Mouse (Mus musculus) forebrain, embryonic 15.5 days (tissue): ENCODE data around the gene Adarb1. TPM values are rescaled to one million over a fixed set of nuclear protein-coding genes. Genes with fewer than 3 reads are reported as not detected.

ENCODE experiments used
- ATAC-seq: fragments of 200-750 bp; cut with Nextera tagmentation; replicated peaks from 2 replicates; pipeline ENCODE4 v1.8.0; 2017; ENCODE audit warnings: mild to moderate bottlenecking, moderate TSS enrichment, moderate library complexity
- H3K27ac ChIP-seq: fragments of 300-500 bp; sonication (generic); replicated peaks from 2 replicates; pipeline ENCODE4 v1.5.1; 2015; ENCODE audit warnings: mild to moderate bottlenecking, inconsistent platforms
- H3K27me3 ChIP-seq: fragments of 300-500 bp; sonication (generic); 2 replicates; pipeline ENCODE4 v1.6.1; 2015; ENCODE audit warnings: inconsistent platforms
- H3K36me3 ChIP-seq: fragments of 300-500 bp; sonication (generic); 2 replicates; pipeline ENCODE4 v1.6.1; 2015; ENCODE audit warnings: mild to moderate bottlenecking, inconsistent platforms
- H3K4me1 ChIP-seq: fragments of 300-500 bp; sonication (generic); 2 replicates; pipeline ENCODE4 v1.6.1; 2015; ENCODE audit warnings: inconsistent platforms
- H3K4me2 ChIP-seq: fragments of 300-500 bp; sonication (generic); replicated peaks from 2 replicates; pipeline ENCODE4 v1.6.1; 2015; ENCODE audit warnings: mild to moderate bottlenecking, inconsistent platforms
- H3K4me3 ChIP-seq: fragments of 300-500 bp; sonication (generic); 2 replicates; pipeline ENCODE4 v1.5.1; 2015; ENCODE audit warnings: mild to moderate bottlenecking, inconsistent platforms
- H3K9ac ChIP-seq: fragments of 300-500 bp; sonication (generic); replicated peaks from 2 replicates; pipeline ENCODE4 v1.6.1; 2015; ENCODE audit warnings: mild to moderate bottlenecking, inconsistent platforms
- H3K9me3 ChIP-seq: fragments of 300-500 bp; sonication (generic); 2 replicates; pipeline ENCODE4 v1.6.1; 2016; ENCODE audit warnings: inconsistent platforms
- WGBS: fragments of 180-500 bp; shearing (Covaris S2); methylation state at CpG from one replicate; pipeline ENCODE4 v1.1.7; 2015; ENCODE audit warnings: mixed read lengths; 5-methylcytosine and 5-hydroxymethylcytosine counted together
- polyA plus RNA-seq: library from polyadenylated mRNA; unstranded; fragments of >200 nt; fragmentation: Nextera tagmentation; extraction: Ambion mirVana; gene quantifications from 2 replicates; pipeline ENCODE4 v1.2.1, GENCODE M21; 2015

Adarb1 gene
- polyA plus RNA-seq, 1 experiment from 2014 or later: 11.9 TPM

DNA sequence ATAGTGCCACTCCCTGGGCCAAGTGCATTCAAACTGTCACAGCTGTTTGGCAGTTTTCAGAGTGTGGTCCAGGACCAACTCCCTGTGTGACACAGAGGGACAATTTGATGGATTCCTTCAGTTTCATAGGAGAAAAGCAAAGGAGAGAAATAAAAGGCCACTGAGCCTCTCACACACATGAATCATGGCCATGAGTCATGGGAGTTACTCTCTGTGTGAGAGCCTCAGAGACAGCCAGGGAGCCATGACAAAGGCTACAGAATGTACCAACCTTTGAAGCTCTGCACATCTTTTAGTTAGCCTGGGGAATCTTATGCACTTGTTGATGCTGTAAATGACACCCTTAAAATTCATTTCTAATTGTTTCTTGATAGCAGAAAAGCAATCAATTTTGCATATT lies 12.7 kb upstream of the Adarb1 start:
- no peak overlapping the region for H3K4me3 ChIP-seq
- H3K36me3 ChIP-seq: no peaks in the 10 kb centered on the region
- H3K27ac ChIP-seq: no peak overlapping the region
- no peaks in the 10 kb centered on the region for H3K27me3 ChIP-seq
- peaks cover 9% of the 10 kb centered on the region; the same call in 1 of the 2 replicates for H3K4me1 ChIP-seq
- no peak for ATAC-seq
- H3K9ac ChIP-seq: no peak overlapping the region
- H3K9me3 ChIP-seq: no peaks in the 10 kb centered on the region
- H3K4me2 ChIP-seq: no peak overlapping the region

DNA sequence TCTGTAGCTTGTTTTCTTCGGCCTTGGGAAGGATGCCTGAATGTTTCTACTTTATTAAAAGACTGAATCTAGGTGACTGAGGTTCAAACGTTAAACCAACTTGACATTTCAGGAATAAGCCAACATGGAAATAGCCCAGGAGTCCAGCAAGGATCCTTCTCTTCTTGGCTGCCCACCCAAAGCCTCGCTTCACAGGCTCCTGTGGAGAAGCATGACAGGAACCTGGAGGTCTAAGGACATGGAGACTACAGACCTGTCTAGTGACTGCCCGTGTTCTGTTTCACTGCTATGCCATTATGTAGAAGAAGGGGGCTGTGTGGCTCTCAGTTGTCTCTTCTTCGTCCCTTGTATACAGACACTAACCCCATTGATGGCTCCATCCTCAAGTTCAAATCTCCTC lies 11.9 kb upstream of the Adarb1 start:
- Histone ChIP-seq H3K4me3 (no peak overlapping the region), H3K27ac (no peak overlapping the region), H3K27me3 (no peaks in the 10 kb centered on the region), H3K4me1 (peaks cover 9% of the 10 kb centered on the region; the same call in 1 of the 2 replicates), H3K9ac (no peak overlapping the region), H3K4me2 (no peak overlapping the region), H3K9me3 (no peaks in the 10 kb centered on the region), H3K36me3 (no peaks in the 10 kb centered on the region)
- ATAC-seq: no peak
- 83% methylated on average over 5 of the region's 5 CpGs for WGBS

DNA sequence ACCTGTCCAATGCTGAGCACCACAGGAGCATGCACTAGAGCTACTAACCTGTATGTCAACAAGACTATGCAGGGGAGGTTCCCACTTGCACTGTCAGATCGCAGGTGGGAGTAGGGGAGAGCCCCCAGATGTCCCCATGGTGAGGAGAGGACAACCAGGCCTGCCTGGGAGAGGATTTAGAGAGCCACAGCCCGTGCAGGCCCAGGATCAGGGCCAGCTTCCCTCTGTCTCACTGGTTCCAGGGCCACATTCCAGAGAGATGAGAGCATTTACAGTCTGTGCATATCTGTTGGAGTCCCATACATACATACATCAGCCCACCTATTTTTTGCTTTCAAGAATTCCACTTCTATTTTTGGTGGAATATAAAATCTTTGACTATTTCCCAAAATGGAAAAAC lies 9.5 kb upstream of the Adarb1 start:
- no peak overlapping the region for H3K4me3 ChIP-seq
- no peaks in the 10 kb centered on the region for H3K36me3 ChIP-seq
- H3K27me3 ChIP-seq: no peaks in the 10 kb centered on the region
- no peak overlapping the region for H3K4me2 ChIP-seq
- no peak for ATAC-seq
- H3K9ac ChIP-seq: no peak overlapping the region
- 44% methylated on average over 2 of the region's 2 CpGs for WGBS
- no peaks in the 10 kb centered on the region for H3K4me1 ChIP-seq
- no peaks in the 10 kb centered on the region for H3K9me3 ChIP-seq
- H3K27ac ChIP-seq: no peak overlapping the region

DNA sequence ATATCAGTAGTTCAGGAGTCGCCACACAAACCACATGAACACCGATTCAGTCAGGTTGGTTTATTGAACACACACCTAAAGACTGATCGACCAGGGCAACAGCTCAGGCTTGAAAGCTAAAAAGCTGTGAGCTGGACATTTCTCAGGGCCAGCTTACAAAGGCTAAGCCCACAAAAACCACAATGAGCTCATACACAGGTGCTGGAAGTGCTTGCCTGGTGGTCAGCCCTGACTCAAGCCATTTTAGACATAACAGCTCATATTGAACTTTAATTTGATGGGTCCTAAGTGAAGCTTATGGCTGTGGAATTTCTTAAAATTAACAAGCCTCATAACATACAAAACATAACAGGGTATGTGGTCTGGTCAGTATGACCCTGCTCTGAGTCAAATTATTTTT lies 2.1 kb upstream of the Adarb1 start:
- peaks cover 20% of the 10 kb centered on the region for H3K4me1 ChIP-seq
- ATAC-seq: no peak
- 92% methylated on average over 3 of the region's 3 CpGs for WGBS
- peaks cover 8% of the 10 kb centered on the region; the same call in 1 of the 2 replicates for H3K27me3 ChIP-seq
- no peak overlapping the region for H3K9ac ChIP-seq
- no peaks in the 10 kb centered on the region; the same call in 1 of the 2 replicates for H3K9me3 ChIP-seq
- H3K4me3 ChIP-seq: no peak overlapping the region
- no peak overlapping the region for H3K27ac ChIP-seq
- no peaks in the 10 kb centered on the region for H3K36me3 ChIP-seq
- H3K4me2 ChIP-seq: no peak overlapping the region

DNA sequence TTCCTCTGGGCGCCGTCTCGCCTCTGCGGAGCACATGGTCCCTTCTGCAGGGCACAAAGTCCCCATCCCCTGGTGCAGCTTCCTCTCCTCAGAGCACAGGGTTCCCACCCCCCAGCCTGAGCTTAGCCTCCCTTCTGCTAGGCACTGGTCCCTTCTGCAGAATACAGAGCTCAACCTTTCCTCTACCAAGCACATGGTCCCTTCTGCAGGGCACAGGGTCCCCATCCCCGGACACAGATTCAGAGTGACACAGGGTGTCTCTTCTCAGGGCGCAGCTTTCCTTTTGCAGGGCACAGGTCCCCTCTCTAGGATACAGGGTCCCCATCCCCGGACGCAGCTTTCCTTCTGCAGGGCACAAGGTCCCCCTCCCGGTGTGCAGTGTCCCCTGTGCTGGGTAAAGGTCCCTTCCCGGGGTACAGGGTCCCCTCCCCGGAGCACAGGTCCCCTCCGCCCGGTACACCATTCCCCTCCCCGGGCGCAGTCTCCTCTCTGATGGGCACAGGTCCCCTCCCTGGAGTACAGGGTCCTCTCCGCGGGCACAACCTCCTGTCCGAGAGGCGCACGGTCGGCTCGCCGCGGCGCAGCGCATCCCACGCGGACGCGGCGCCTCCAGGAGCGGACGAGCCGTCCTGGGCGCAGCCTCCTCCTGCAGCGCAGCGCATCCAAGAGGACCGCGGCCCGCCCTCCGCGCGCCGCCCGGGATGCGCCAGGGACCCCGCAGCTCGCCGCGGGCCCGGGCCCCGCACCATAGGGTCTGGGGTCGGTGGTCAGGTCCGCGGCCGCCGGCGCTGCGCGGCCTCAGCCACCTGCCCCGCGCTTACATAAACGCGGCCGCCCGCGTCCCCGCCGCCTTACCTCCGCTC lies 599 bp downstream of the Adarb1 start:
- no peaks in the 10 kb centered on the region for H3K36me3 ChIP-seq
- peak; percentile 84 for ATAC-seq
- H3K4me2 ChIP-seq: peak overlapping the region; percentile 80
- peaks cover 8% of the 10 kb centered on the region; the same call in 1 of the 2 replicates for H3K27me3 ChIP-seq
- WGBS: under 1% methylated on average over 70 of the region's 70 CpGs
- H3K4me1 ChIP-seq: peaks cover 20% of the 10 kb centered on the region
- H3K9ac ChIP-seq: peak overlapping the region; percentile 66
- H3K9me3 ChIP-seq: no peaks in the 10 kb centered on the region; the same call in 1 of the 2 replicates
- H3K27ac ChIP-seq: peak overlapping the region; percentile 62
- peak overlapping the region; percentile 68 for H3K4me3 ChIP-seq

DNA sequence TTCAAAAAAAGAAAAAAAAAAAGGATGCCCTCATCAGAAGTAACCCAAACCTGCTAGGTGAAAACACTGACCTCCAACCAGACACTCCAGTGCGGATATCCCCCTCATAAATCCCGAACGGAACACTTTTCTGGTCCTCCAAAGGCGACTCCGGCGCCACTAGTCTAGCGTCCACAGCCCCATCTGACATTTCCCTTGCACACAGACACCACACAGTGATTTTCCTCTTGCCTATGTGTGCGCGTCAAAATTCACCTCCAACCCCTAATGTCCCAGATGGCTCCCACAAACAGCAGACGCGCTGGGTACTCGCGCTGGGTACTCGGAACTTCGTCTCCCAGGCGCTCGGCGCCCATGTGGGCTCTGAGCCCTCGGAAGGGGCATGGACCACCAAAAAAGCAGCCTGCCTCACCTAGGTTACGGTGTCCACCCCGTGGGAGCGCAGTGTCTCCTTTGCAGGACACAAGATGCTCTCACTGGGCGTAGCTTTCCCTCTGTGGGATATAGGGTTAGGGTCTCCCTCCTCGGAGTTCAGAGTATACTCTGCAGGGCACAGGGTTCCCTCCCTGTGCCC lies 1.3 kb downstream of the Adarb1 start:
- Histone ChIP-seq H3K27ac (no peak overlapping the region), H3K4me3 (peak overlapping the region; percentile 68), H3K9ac (peak overlapping the region; percentile 66), H3K27me3 (peaks cover 8% of the 10 kb centered on the region; the same call in 1 of the 2 replicates), H3K4me2 (peak overlapping the region; percentile 80), H3K4me1 (peaks cover 20% of the 10 kb centered on the region), H3K9me3 (no peaks in the 10 kb centered on the region; the same call in 1 of the 2 replicates), H3K36me3 (no peaks in the 10 kb centered on the region)
- ATAC-seq: no peak
- 4% methylated on average over 24 of the region's 24 CpGs for WGBS

DNA sequence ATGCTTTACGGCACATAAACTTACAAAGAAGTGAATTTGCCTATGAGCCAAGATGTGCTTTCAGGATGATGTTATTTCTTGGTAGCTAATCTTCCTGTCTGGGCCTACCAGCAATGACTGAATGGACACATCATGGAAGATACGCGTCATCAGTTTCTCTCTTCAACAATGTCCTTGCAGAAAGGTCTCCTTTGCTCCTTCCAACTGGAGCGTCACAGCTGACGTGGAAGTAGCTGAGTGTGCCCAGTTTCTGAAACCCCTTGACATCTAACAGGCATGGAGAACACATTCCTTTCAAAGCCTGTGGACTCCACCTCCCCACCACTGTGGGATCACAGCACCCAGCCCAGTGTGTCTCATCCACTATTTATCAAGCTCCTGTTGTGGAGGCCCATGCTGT lies 2.2 kb downstream of the Adarb1 start:
- ATAC-seq: no peak
- 94% methylated on average over 5 of the region's 5 CpGs for WGBS
- no peaks in the 10 kb centered on the region for H3K36me3 ChIP-seq
- peaks cover 8% of the 10 kb centered on the region; the same call in 1 of the 2 replicates for H3K27me3 ChIP-seq
- H3K9ac ChIP-seq: no peak overlapping the region
- no peak overlapping the region for H3K27ac ChIP-seq
- H3K9me3 ChIP-seq: no peaks in the 10 kb centered on the region; the same call in 1 of the 2 replicates
- no peak overlapping the region for H3K4me2 ChIP-seq
- H3K4me3 ChIP-seq: no peak overlapping the region
- H3K4me1 ChIP-seq: peaks cover 20% of the 10 kb centered on the region

DNA sequence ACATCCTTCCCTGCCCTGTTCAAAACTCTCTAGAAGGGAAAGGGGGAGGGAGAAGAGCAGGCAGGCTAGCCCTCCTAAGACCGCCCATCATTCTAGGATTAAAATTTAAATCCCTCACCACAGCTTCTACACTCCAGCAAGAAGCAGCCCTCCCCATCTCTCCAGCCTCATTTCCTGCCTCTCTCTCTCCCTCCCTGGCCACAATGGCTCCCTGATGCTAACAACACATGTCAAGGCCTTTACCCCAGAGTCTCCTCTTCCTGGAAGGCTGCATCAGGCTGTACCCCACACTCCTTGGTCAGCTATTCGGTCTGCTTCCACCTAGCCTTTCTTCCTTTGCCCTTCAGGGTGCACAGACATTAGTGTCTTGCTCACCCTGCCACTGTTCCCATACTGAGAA lies 4.3 kb downstream of the Adarb1 start:
- Histone ChIP-seq H3K4me1 (peaks cover 17% of the 10 kb centered on the region), H3K36me3 (no peaks in the 10 kb centered on the region), H3K4me3 (no peak overlapping the region), H3K9me3 (no peaks in the 10 kb centered on the region), H3K27ac (no peak overlapping the region), H3K9ac (no peak overlapping the region), H3K27me3 (peaks cover 8% of the 10 kb centered on the region; the same call in 1 of the 2 replicates), H3K4me2 (no peak overlapping the region)
- no peak for ATAC-seq
- WGBS: 58% methylated on average over 2 of the region's 2 CpGs

DNA sequence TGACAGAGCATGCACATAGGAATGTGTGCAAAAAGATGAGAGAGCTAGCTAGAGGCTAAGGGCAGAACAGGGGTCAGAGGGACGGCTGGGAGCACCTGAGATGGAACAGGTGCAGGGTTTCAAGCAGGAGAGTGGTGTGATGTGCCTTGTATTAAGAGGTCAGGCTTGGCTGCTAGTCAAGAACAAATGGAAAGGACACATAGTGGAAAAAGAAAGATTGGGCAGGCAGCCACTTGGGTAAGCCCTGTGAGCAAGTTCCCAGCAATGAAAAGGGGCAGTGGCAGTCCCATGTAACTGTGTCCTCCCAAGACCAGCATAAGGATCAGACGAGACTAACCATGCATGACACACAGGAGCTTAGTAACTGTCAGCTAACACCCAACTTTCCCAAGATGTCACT lies 8.9 kb downstream of the Adarb1 start:
- ATAC-seq: no peak
- Histone ChIP-seq H3K27me3 (no peaks in the 10 kb centered on the region), H3K4me2 (no peak overlapping the region), H3K9me3 (no peaks in the 10 kb centered on the region), H3K27ac (no peak overlapping the region), H3K4me3 (no peak overlapping the region), H3K9ac (no peak overlapping the region), H3K36me3 (no peaks in the 10 kb centered on the region), H3K4me1 (no peaks in the 10 kb centered on the region)
- 66% methylated on average over 2 of the region's 2 CpGs for WGBS

DNA sequence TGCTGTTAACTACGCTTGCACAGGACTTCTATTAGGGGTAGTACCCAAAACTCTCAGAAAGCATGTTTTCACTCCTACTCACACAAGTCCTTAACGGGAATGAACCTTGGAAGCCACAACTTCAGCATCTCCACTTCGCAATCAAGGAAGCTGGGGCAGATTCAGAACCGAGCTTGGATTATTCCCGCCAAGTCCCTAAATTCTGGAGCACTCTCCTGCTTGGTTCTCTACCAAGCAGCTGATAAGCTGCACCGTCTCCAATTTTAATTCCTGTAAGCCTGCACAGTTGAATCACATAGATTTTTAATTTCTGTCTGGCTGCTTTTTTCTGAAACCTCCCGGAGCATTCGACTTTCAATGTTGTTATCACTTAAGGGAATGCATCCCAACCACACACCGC lies 9.8 kb downstream of the Adarb1 start:
- H3K27me3 ChIP-seq: no peaks in the 10 kb centered on the region
- H3K4me3 ChIP-seq: no peak overlapping the region
- no peak overlapping the region for H3K4me2 ChIP-seq
- H3K9ac ChIP-seq: no peak overlapping the region
- H3K9me3 ChIP-seq: no peaks in the 10 kb centered on the region
- H3K4me1 ChIP-seq: no peaks in the 10 kb centered on the region
- H3K36me3 ChIP-seq: no peaks in the 10 kb centered on the region
- H3K27ac ChIP-seq: no peak overlapping the region
- WGBS: 84% methylated on average over 9 of the region's 9 CpGs
- ATAC-seq: no peak

DNA sequence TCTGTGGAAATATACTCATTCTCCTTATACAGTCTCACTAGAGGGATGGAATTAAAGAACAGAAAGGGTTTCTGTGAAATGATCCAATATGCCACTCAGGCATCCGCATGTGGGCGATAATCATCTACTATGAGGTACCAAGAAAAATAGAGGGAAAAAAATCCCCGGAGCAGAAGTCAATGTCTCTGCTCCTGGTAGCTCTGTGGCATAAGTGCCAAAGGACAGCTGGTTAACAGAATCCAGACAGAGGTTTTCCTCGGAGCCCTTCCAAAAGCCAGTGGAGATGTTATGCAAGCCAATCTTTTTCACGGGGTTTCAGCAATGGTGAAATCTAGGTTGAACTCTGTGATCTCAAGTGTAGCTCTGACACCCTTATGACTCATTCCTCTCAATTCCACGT lies 11.6 kb downstream of the Adarb1 start:
- no peak overlapping the region for H3K4me3 ChIP-seq
- H3K27me3 ChIP-seq: no peaks in the 10 kb centered on the region
- no peak overlapping the region for H3K4me2 ChIP-seq
- no peak for ATAC-seq
- H3K27ac ChIP-seq: no peak overlapping the region
- H3K36me3 ChIP-seq: no peaks in the 10 kb centered on the region
- H3K9ac ChIP-seq: no peak overlapping the region
- WGBS: 85% methylated on average over 6 of the region's 6 CpGs
- H3K4me1 ChIP-seq: no peaks in the 10 kb centered on the region
- H3K9me3 ChIP-seq: no peaks in the 10 kb centered on the region

DNA sequence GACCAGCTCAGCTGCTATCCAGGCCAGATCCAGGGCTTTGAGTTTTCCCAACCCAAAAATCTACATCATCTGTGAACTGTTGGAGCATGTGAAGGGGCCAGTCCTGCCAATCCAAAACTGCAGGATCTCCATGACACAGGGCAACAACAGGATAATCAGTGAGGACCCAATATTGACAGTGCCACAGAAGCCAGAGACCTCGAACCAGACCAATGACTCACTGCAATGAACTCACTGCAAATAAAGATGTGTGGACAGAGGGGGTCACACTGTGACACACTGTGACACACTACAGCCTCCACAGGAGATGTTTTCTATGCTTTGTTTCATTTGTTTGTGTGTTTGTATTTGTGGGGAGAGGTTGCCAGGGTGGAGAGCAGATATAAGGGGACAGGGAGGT lies 15.6 kb downstream of the Adarb1 start:
- H3K4me1 ChIP-seq: no peaks in the 10 kb centered on the region
- no peaks in the 10 kb centered on the region for H3K36me3 ChIP-seq
- no peak overlapping the region for H3K27ac ChIP-seq
- H3K4me2 ChIP-seq: no peak overlapping the region
- H3K9ac ChIP-seq: no peak overlapping the region
- H3K27me3 ChIP-seq: no peaks in the 10 kb centered on the region
- no peaks in the 10 kb centered on the region for H3K9me3 ChIP-seq
- no peak for ATAC-seq
- H3K4me3 ChIP-seq: no peak overlapping the region
- 91% methylated on average over 1 of the region's 1 CpGs for WGBS
